8 mouse cellular contexts compared by ENCODE assay signal in genomic region chr15:83518215-83519048, GRCm38 (mm10). TPM values are rescaled to one million over a fixed set of nuclear protein-coding genes. Genes with fewer than 3 reads are reported as not detected.
DNase-seq lines count a peak whose midpoint lies in the region; ATAC-seq and TF ChIP-seq lines count a peak whose summit lies in the region.

No protein-coding gene starts in this region.

- H3K9ac ChIP-seq in forebrain, embryonic 12.5 days, result 0 out of 2 replicates have a peak overlapping the region, but pooled peaks have one; percentile 21
- H3K9ac ChIP-seq in heart, postnatal 0 days (replicated peaks; ENCODE audit: low read depth, low read length), result no peak overlapping the region
- no peak overlapping the region for H3K9ac ChIP-seq in liver, embryonic 14.5 days (replicated peaks)
- H3K9ac ChIP-seq in neural tube, embryonic 12.5 days, result no peak overlapping the region

- peaks cover 9% of the 10 kb centered on the region; the same call in 1 of the 2 replicates for H3K9me3 ChIP-seq in E14TG2a.4 (ENCODE audit: low read length)
- no peaks in the 10 kb centered on the region for H3K9me3 ChIP-seq in forebrain, embryonic 12.5 days
- H3K9me3 ChIP-seq in heart, postnatal 0 days (replicated peaks; ENCODE audit: control insufficient read depth, low read length), result no peaks in the 10 kb centered on the region
- H3K9me3 ChIP-seq in liver, embryonic 14.5 days (ENCODE audit: control insufficient read depth, low read length), result no peaks in the 10 kb centered on the region
- 0 out of 2 replicates have a peak, but pooled peaks cover 4% of the 10 kb centered on the region for H3K9me3 ChIP-seq in neural tube, embryonic 12.5 days

- TF ChIP-seq EP300 in heart, postnatal 0 days (IDR thresholded peaks at IDR 0.05; ENCODE audit: low read depth), result no peak
- TF ChIP-seq EP300 in liver, embryonic 14.5 days (IDR thresholded peaks at IDR 0.05; ENCODE audit: low read depth), result no peak

- no peak overlapping the region for H3K4me3 ChIP-seq in E14TG2a.4 (replicated peaks; ENCODE audit: low read length)
- no peak overlapping the region for H3K4me3 ChIP-seq in forebrain, embryonic 12.5 days (replicated peaks)
- no peak overlapping the region for H3K4me3 ChIP-seq in heart, postnatal 0 days (ENCODE audit: low read depth, low read length)
- H3K4me3 ChIP-seq in liver, embryonic 14.5 days (ENCODE audit: insufficient read depth in 1 of 2, low read depth in 2 of 2, low read length in 2 of 2), result no peak overlapping the region
- H3K4me3 ChIP-seq in neural tube, embryonic 12.5 days, result no peak overlapping the region

- TF ChIP-seq CTCF in E14TG2a.4 (conservative IDR thresholded peaks at IDR 0.05; ENCODE audit: low read length), result peak; percentile 74
- TF ChIP-seq CTCF in heart, postnatal 0 days (IDR thresholded peaks at IDR 0.05; ENCODE audit: low read depth), result peak; percentile 90
- TF ChIP-seq CTCF in liver, embryonic 14.5 days (IDR thresholded peaks at IDR 0.05; ENCODE audit: low read depth), result peak; percentile 84

- no peak; the same call in 1 of the 2 replicates for ATAC-seq in forebrain, embryonic 12.5 days (ENCODE audit: low FRiP score)
- peak; percentile 78 for ATAC-seq in heart, postnatal 0 days (ENCODE audit: insufficient read depth, low read depth)
- ATAC-seq in liver, embryonic 14.5 days (ENCODE audit: insufficient read depth), result no peak
- 0 out of 2 replicates have a peak, but pooled peaks have one; percentile 33 for ATAC-seq in neural tube, embryonic 12.5 days (ENCODE audit: low FRiP score, low read depth)

- no peaks in the 10 kb centered on the region for H3K36me3 ChIP-seq in E14TG2a.4 (ENCODE audit: insufficient read depth, low read length)
- no peaks in the 10 kb centered on the region for H3K36me3 ChIP-seq in forebrain, embryonic 12.5 days (replicated peaks)
- H3K36me3 ChIP-seq in heart, postnatal 0 days (replicated peaks; ENCODE audit: control insufficient read depth, insufficient read depth, low read length), result no peaks in the 10 kb centered on the region
- H3K36me3 ChIP-seq in liver, embryonic 14.5 days (replicated peaks; ENCODE audit: control insufficient read depth, insufficient read depth, low read depth), result no peaks in the 10 kb centered on the region
- no peaks in the 10 kb centered on the region for H3K36me3 ChIP-seq in neural tube, embryonic 12.5 days

- WGBS in forebrain, embryonic 12.5 days, result 33% methylated on average over 20 of the region's 20 CpGs
- WGBS in heart, postnatal 0 days, result 25% methylated on average over 20 of the region's 20 CpGs
- 37% methylated on average over 20 of the region's 20 CpGs for WGBS in liver, embryonic 14.5 days (ENCODE audit: insufficient replicate concordance)
- WGBS in neural tube, embryonic 12.5 days, result 36% methylated on average over 20 of the region's 20 CpGs

- H3K27ac ChIP-seq in forebrain, embryonic 12.5 days, result no peak overlapping the region
- H3K27ac ChIP-seq in heart, postnatal 0 days (ENCODE audit: low read depth), result no peak overlapping the region
- H3K27ac ChIP-seq in liver, embryonic 14.5 days, result no peak overlapping the region
- no peak overlapping the region for H3K27ac ChIP-seq in neural tube, embryonic 12.5 days

- H3K4me2 ChIP-seq in forebrain, embryonic 12.5 days, result no peak overlapping the region; the same call in 1 of the 2 replicates
- H3K4me2 ChIP-seq in heart, postnatal 0 days (ENCODE audit: low read depth, low read length), result peak overlapping the region; percentile 32; the same call in 1 of the 2 replicates
- no peak overlapping the region for H3K4me2 ChIP-seq in liver, embryonic 14.5 days (ENCODE audit: low read depth)
- no peak overlapping the region; the same call in 1 of the 2 replicates for H3K4me2 ChIP-seq in neural tube, embryonic 12.5 days (replicated peaks)

- H3K27me3 ChIP-seq in E14TG2a.4 (ENCODE audit: insufficient read depth, low read length), result peaks cover 20% of the 10 kb centered on the region
- peaks cover 4% of the 10 kb centered on the region for H3K27me3 ChIP-seq in forebrain, embryonic 12.5 days
- no peaks in the 10 kb centered on the region for H3K27me3 ChIP-seq in heart, postnatal 0 days (ENCODE audit: control insufficient read depth, insufficient read depth, low read length)
- H3K27me3 ChIP-seq in liver, embryonic 14.5 days (ENCODE audit: control insufficient read depth, insufficient read depth, low read length), result no peaks in the 10 kb centered on the region
- H3K27me3 ChIP-seq in neural tube, embryonic 12.5 days (replicated peaks), result peaks cover 6% of the 10 kb centered on the region; the same call in 1 of the 2 replicates

- peaks cover 19% of the 10 kb centered on the region for H3K4me1 ChIP-seq in E14TG2a.4 (replicated peaks; ENCODE audit: low read depth, low read length)
- H3K4me1 ChIP-seq in forebrain, embryonic 12.5 days, result peaks cover 9% of the 10 kb centered on the region; the same call in 1 of the 2 replicates
- H3K4me1 ChIP-seq in heart, postnatal 0 days (ENCODE audit: control insufficient read depth, insufficient read depth), result peaks cover 12% of the 10 kb centered on the region
- H3K4me1 ChIP-seq in liver, embryonic 14.5 days (replicated peaks; ENCODE audit: control insufficient read depth in 2 of 2, insufficient read depth in 2 of 2, low read length in 1 of 2), result peaks cover 0 to 2% of the 10 kb centered on the region in 2 experiments; a peak in 2 of 4 replicates
- peaks cover 6% of the 10 kb centered on the region for H3K4me1 ChIP-seq in neural tube, embryonic 12.5 days

- DNase-seq in c-Kit-positive CD71-positive TER-119-positive erythroid progenitor cells, embryonic 14.5 days (ENCODE audit: low spot score), result peak; percentile 59
- DNase-seq in heart, postnatal 0 days (ENCODE audit: low spot score), result peak; percentile 83
- DNase-seq in kidney, postnatal 25 days, result peak; percentile 80 to 87
- peak; percentile 38 to 52 (median 42) for DNase-seq in liver, embryonic 14.5 days (ENCODE audit: low read depth in 3 of 3, low spot score in 3 of 3)
- peak; percentile 53 for DNase-seq in testis, postnatal 14 days (ENCODE audit: low spot score)

RNA-seq across cellular contexts. Expression of gene Ttll1, which starts 7.7 kb away (rescaled TPM):
- polyA plus RNA-seq in forebrain, embryonic 12.5 days (2016; fragmentation: Nextera tagmentation; extraction: Ambion mirVana), result 57.0 and 62.4 TPM in 2 replicates
- 5.8 and 10.7 TPM in 2 replicates for total RNA-seq in heart, postnatal 0 days (2014; rRNA removed; ENCODE audit: low replicate concordance)
- polyA plus RNA-seq in heart, postnatal 0 days (2015; fragmentation: Nextera tagmentation; extraction: Ambion mirVana), result 23.2 and 25.7 TPM in 2 replicates
- 3.5 and 3.7 TPM in 2 replicates for polyA plus RNA-seq in liver, embryonic 14.5 days (2012; rRNA removed)
- 1.9 and 2.7 TPM in 2 replicates for polyA plus RNA-seq in liver, embryonic 14.5 days (2014; fragmentation: Nextera tagmentation; extraction: Ambion mirVana)
- polyA plus RNA-seq in neural tube, embryonic 12.5 days (2016; fragmentation: Nextera tagmentation; extraction: Ambion mirVana), result 74.8 and 77.8 TPM in 2 replicates

RNA-seq across cellular contexts. Expression of gene Bik, which starts 8.2 kb away (rescaled TPM):
- 1.4 and 1.7 TPM in 2 replicates for polyA plus RNA-seq in forebrain, embryonic 12.5 days (2016; fragmentation: Nextera tagmentation; extraction: Ambion mirVana)
- 25.8 and 49.6 TPM in 2 replicates for total RNA-seq in heart, postnatal 0 days (2014; rRNA removed; ENCODE audit: low replicate concordance)
- 33.8 and 37.7 TPM in 2 replicates for polyA plus RNA-seq in heart, postnatal 0 days (2015; fragmentation: Nextera tagmentation; extraction: Ambion mirVana)
- 1.3 and 1.8 TPM in 2 replicates for polyA plus RNA-seq in liver, embryonic 14.5 days (2012; rRNA removed)
- 1.4 and 2.0 TPM in 2 replicates for polyA plus RNA-seq in liver, embryonic 14.5 days (2014; fragmentation: Nextera tagmentation; extraction: Ambion mirVana)
- 1.5 and 1.7 TPM in 2 replicates for polyA plus RNA-seq in neural tube, embryonic 12.5 days (2016; fragmentation: Nextera tagmentation; extraction: Ambion mirVana)

RNA-seq across cellular contexts. Expression of gene Tspo, which starts 45.0 kb away (rescaled TPM):
- 15.5 and 16.3 TPM in 2 replicates for polyA plus RNA-seq in forebrain, embryonic 12.5 days (2016; fragmentation: Nextera tagmentation; extraction: Ambion mirVana)
- 264 and 335 TPM in 2 replicates for total RNA-seq in heart, postnatal 0 days (2014; rRNA removed; ENCODE audit: low replicate concordance)
- polyA plus RNA-seq in heart, postnatal 0 days (2015; fragmentation: Nextera tagmentation; extraction: Ambion mirVana), result 205 and 210 TPM in 2 replicates
- polyA plus RNA-seq in liver, embryonic 14.5 days (2012; rRNA removed), result 98.4 and 108 TPM in 2 replicates
- polyA plus RNA-seq in liver, embryonic 14.5 days (2014; fragmentation: Nextera tagmentation; extraction: Ambion mirVana), result 243 and 246 TPM in 2 replicates
- 15.7 and 18.2 TPM in 2 replicates for polyA plus RNA-seq in neural tube, embryonic 12.5 days (2016; fragmentation: Nextera tagmentation; extraction: Ambion mirVana)

RNA-seq across cellular contexts. Expression of gene Mcat, which starts 45.2 kb away (rescaled TPM):
- 37.4 and 38.8 TPM in 2 replicates for polyA plus RNA-seq in forebrain, embryonic 12.5 days (2016; fragmentation: Nextera tagmentation; extraction: Ambion mirVana)
- total RNA-seq in heart, postnatal 0 days (2014; rRNA removed; ENCODE audit: low replicate concordance), result 66.6 and 87.2 TPM in 2 replicates
- 33.5 and 36.9 TPM in 2 replicates for polyA plus RNA-seq in heart, postnatal 0 days (2015; fragmentation: Nextera tagmentation; extraction: Ambion mirVana)
- polyA plus RNA-seq in liver, embryonic 14.5 days (2012; rRNA removed), result 9.8 and 10.9 TPM in 2 replicates
- polyA plus RNA-seq in liver, embryonic 14.5 days (2014; fragmentation: Nextera tagmentation; extraction: Ambion mirVana), result 15.5 and 17.7 TPM in 2 replicates
- 39.1 and 42.6 TPM in 2 replicates for polyA plus RNA-seq in neural tube, embryonic 12.5 days (2016; fragmentation: Nextera tagmentation; extraction: Ambion mirVana)

RNA-seq across cellular contexts. Expression of gene Pacsin2, which starts 54.0 kb away (rescaled TPM):
- polyA plus RNA-seq in forebrain, embryonic 12.5 days (2016; fragmentation: Nextera tagmentation; extraction: Ambion mirVana), result 37.0 and 40.7 TPM in 2 replicates
- total RNA-seq in heart, postnatal 0 days (2014; rRNA removed; ENCODE audit: low replicate concordance), result 65.0 and 78.0 TPM in 2 replicates
- 53.0 and 63.3 TPM in 2 replicates for polyA plus RNA-seq in heart, postnatal 0 days (2015; fragmentation: Nextera tagmentation; extraction: Ambion mirVana)
- polyA plus RNA-seq in liver, embryonic 14.5 days (2012; rRNA removed), result 30.1 and 39.7 TPM in 2 replicates
- polyA plus RNA-seq in liver, embryonic 14.5 days (2014; fragmentation: Nextera tagmentation; extraction: Ambion mirVana), result 32.8 and 37.6 TPM in 2 replicates
- polyA plus RNA-seq in neural tube, embryonic 12.5 days (2016; fragmentation: Nextera tagmentation; extraction: Ambion mirVana), result 41.7 and 46.8 TPM in 2 replicates

Comparison
In these comparisons a context has a peak if more than half of its experiments do, and no peak if none do; other contexts are left out.
1. ATAC-seq: peak in heart, postnatal 0 days (single experiment) and neural tube, embryonic 12.5 days (single experiment); none in forebrain, embryonic 12.5 days (single experiment) and liver, embryonic 14.5 days (single experiment).
2. RNA of gene Bik, which starts 8.2 kb away (polyA plus RNA-seq): 33.8 to 37.7 TPM in heart, postnatal 0 days; 1.3 to 2.0 TPM in liver, embryonic 14.5 days, 1.4 to 1.7 TPM in forebrain, embryonic 12.5 days and 1.5 to 1.7 TPM in neural tube, embryonic 12.5 days; every median in the first group is over 10 times any median in the second.
3. Peak in every context shown above with its lines, with median percentiles within 50 percentile points of each other: CTCF ChIP-seq and DNase-seq.